Mouse (Mus musculus) layer of hippocampus, adult 9-10 months (tissue): Measurements from ENCODE around the gene Lrrc23.
"Not testable (repeated sequence)": the region's sequence is repeated elsewhere in the genome, so short reads cannot be mapped to it uniquely, and the experiment has no call there.

ENCODE experiments used
- DNase-seq: peaks from one replicate; pipeline ENCODE4 v3.0.0; 2022; ENCODE audit warnings: low spot score

The Lrrc23 gene

GRCm38 (mm10) chr6:124807986-124808357, 28.4 kb upstream of the Lrrc23 start:
- DNase-seq: no peak

DNA sequence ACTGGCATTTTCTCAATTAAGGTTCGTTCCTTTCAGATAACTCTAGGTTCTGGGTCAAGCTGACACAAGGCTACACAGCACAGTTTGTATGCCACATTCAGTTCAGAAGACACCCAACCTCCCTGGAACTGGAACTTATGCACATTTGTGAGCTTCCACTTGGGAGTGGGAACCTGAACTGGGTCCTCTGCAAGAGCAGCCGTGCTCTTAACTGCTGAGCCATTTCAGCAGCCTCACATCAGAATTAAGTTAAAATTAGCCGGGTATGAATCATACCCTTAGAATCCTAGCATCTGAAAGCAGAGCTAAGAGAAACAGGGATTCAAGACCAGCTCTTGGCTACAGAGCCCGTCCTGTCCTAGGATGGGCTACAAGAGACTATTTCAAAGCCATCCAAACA, 27.8 kb upstream of the Lrrc23 start:
- DNase-seq: no peak

GRCm38 (mm10) chr6:124806446-124807140, 27.1 kb upstream of the Lrrc23 start:
- no peak for DNase-seq

GRCm38 (mm10) chr6:124805341-124806321, 26.1 kb upstream of the Lrrc23 start:
- peak; percentile 90 for DNase-seq

GRCm38 (mm10) chr6:124804341-124804740, 24.8 kb upstream of the Lrrc23 start:
- DNase-seq: no peak

DNA sequence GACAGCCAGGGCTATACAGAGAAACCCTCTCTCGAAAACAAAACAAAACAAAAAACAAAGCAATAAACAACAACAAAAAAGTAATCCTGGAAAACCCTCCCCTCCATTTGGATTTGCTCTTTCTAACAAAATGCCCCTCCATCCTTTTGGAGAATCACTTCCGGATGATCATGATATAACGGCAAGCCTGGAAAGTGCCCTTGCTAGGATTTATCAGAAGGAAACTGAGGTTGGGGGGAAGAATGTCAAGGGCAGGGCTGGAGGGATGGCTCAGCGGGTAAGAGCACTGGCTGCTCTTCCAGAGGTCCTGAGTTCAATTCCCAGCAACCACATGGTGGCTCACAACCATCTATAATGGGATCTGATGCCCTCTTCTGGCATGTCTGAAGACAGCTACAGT, 24.2 kb upstream of the Lrrc23 start:
- not testable (repeated sequence) for DNase-seq

DNA sequence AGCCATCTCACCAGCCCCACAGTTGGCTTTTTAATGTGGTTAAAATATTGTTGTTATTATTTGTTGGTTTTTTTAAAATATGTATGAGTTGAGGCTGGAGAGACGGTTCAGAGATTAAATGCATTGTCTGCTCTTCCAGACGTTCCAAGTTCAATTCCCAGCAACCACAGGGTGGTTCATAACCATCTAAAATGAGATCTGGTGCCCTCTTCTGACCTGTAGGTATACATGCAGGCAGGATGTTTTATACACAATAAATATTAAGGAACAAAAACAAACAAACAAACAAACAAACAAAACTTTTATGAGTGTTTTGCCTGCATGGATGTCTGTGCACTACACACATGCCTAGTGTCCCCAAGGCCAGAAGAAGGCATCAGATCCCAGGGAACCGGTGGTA, 23.5 kb upstream of the Lrrc23 start:
- no peak for DNase-seq

DNA sequence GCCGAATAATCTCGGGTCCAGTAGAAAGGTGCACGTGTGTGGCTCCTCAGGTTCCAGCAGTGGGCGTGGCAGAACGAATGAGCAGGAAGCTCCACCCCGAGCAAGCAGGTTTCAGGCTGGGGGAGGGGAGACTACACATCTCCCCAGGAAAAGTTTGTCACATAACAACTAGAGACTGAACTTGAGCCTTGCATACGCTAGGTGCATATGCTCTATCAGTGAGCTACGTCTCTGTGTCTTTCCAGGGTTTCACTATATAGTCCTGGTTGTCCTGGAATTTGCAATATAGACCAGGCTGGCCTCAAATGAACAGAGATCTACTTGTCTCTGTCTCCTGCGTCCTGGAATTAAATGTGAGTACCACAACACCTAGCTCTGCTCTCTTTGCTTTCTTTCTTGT, 22.9 kb upstream of the Lrrc23 start:
- not testable (repeated sequence) for DNase-seq

DNA sequence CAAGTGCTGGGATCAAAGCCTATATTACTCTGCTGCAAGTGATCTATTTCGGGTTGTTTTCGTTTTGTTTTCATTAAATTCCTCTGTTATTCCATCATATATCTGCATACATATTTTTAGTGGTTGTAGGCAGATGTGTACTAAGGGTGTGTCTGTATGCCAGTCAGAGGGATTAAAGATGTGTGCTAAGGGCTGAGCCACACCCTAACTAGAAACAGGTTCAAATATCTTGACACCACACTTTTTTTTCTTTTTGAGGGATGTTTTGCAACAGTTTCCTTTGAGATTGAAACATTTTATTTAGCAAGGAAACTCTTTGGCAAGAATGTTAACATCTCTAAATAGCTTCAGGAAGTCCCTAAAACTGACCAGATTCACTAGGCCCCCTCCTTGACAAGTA, 16.7 kb upstream of the Lrrc23 start:
- no peak for DNase-seq

- no peak for DNase-seq
These were observed 16.3 kb upstream of the Lrrc23 start for GRCm38 (mm10) chr6:124795781-124796180.

DNA sequence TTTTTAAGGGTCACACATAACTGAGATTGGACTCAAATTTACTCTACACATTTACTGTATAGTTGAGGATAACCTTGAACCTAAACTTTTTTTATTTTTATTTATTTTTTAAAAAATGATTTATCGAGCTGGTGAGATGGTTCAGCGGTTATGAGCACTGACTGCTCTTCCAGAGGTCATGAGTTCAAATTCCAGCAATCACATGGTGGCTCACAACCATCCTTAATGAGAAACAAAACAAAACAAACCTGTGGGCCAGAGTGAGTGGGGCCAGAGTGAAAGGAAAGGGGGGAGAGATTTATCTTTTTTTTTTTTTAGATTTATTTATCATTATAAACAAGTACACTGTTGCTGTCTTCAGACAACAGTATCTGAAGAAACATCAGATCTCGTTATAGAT, 12.4 kb upstream of the Lrrc23 start:
- no peak for DNase-seq

DNA sequence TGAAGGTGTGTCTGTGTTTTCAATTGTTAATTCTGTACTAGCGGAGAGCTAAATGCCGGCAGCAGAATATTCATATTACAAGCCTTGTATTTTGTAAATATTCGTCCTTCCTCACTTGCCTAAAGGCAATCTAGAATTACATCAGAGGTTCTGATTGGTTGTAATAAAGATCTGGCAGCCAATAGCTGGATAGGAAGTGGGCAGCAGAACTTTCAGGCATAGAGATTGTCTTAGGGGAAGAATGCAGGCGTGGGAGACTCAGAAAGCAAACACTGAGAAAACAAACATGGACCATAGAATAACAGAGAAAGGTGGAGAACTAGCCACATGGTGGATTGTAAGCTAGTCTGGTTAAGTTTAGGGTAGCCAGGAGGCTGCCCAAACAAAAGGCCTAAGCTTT, 10.6 kb upstream of the Lrrc23 start:
- DNase-seq: no peak

- no peak for DNase-seq
These were observed 10.0 kb upstream of the Lrrc23 start for GRCm38 (mm10) chr6:124789519-124789918.

- no peak for DNase-seq
These were observed 8.2 kb upstream of the Lrrc23 start for GRCm38 (mm10) chr6:124787722-124788121.

- DNase-seq: no peak
These were observed 7.4 kb upstream of the Lrrc23 start for GRCm38 (mm10) chr6:124786756-124787420.

DNA sequence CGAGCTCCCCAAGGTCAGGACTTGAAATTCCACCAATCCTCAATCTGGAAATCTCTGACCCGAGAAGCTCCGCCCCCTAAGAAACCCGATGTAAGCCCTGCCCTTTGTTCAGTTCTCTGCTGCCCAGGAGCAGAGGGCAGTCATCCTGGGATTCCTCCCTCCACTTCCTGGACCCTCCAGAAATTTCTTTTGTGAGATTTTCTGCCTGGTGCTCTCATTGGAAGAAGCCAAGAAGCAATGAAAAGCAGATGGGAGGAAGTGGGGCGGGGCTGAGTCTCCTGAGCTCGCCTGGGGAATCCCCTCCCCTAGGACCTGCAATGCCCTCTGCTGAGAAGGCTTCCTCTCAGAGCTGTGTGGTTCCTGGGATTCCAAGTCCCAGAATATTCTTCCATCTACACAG, 2.9 kb upstream of the Lrrc23 start:
- DNase-seq: no peak

- DNase-seq: no peak
These were observed 1.4 kb upstream of the Lrrc23 start for GRCm38 (mm10) chr6:124780917-124781316.

- DNase-seq: no peak
These were observed 473 bp upstream of the Lrrc23 start for GRCm38 (mm10) chr6:124779984-124780416.

GRCm38 (mm10) chr6:124770511-124770910, 9.0 kb downstream of the Lrrc23 start:
- DNase-seq: no peak

DNA sequence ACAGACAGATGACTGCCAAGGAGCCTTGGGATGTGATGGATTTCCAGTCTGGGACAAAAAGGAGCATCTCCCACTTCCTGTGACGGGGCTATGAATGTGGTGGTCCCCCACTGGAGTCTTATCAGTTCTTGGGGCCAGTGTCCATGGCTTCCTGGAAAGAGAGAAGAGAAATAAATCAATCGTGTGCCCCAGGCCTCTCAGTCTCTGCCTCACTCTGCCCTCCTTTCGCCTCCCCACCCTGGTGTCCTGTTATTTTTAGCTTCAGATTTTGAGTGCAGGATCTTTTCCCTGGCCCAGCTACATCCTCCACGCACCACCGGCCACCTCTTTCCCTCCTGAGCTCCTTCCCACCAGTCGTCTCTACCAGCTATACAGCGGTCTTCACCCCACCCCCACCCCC, 9.5 kb downstream of the Lrrc23 start:
- no peak for DNase-seq

DNA sequence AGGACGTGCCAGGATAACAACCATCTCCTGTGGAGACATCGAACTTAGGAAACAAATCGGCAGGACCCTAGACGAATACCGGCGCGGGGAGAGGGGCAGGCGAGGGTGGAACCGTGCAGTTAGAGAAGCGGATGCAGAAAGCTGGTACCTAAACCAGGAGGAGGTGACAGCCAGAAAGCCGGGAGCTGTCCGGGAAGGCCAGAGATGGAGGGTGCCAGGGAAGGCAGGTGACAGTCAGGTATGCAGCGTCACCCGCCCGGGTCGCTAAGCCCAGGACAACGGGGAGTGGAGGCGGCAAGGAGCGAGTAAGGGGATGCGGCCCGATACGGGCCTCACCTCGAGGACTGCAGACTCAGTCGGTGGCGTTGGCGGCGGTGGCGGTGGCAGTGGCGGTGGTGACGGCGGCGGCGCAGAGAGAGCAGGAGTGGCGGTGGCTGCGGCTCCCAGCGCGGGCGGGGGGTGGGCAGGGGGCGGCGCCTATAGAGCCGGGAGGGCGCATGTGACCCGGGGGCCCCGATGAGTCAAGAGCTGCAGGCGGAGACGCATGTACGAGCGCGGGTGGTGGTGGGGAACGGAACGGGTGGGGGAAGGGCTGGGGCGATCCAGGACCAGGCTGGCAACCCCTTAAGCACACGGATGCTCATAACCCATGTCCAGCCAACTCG, 10.3 kb downstream of the Lrrc23 start, which contains the start of gene Eno2:
TSS of gene Eno2 (minus strand) at position 573 of the 665 bp plus-strand sequence.
- DNase-seq: no peak

- no peak for DNase-seq
These were observed 10.9 kb downstream of the Lrrc23 start for GRCm38 (mm10) chr6:124768704-124769044.
